Mouse (Mus musculus) left cerebral cortex, postnatal 4 days (tissue): ENCODE results near the gene Tmem141. TPM values are rescaled to one million over a fixed set of nuclear protein-coding genes. Genes with fewer than 3 reads are reported as not detected.

ENCODE experiments used
- DNase-seq: peaks from one replicate; pipeline ENCODE4 v3.0.0-alpha.2; 2022
- intact Hi-C: fragments of 180-260 bp; cut with DNase I; formaldehyde crosslinking; loops from one replicate; pipeline ENCODE4 v1.15.1; 2025
- total RNA-seq, 2 experiments: library from RNA; stranded (reverse); gene quantifications; 2 replicates each; pipeline ENCODE4 v1.2.3; 2021

The Tmem141 gene
- total RNA-seq, 2 experiments from 2014 or later, result 21.7 to 27.1 TPM

DNA sequence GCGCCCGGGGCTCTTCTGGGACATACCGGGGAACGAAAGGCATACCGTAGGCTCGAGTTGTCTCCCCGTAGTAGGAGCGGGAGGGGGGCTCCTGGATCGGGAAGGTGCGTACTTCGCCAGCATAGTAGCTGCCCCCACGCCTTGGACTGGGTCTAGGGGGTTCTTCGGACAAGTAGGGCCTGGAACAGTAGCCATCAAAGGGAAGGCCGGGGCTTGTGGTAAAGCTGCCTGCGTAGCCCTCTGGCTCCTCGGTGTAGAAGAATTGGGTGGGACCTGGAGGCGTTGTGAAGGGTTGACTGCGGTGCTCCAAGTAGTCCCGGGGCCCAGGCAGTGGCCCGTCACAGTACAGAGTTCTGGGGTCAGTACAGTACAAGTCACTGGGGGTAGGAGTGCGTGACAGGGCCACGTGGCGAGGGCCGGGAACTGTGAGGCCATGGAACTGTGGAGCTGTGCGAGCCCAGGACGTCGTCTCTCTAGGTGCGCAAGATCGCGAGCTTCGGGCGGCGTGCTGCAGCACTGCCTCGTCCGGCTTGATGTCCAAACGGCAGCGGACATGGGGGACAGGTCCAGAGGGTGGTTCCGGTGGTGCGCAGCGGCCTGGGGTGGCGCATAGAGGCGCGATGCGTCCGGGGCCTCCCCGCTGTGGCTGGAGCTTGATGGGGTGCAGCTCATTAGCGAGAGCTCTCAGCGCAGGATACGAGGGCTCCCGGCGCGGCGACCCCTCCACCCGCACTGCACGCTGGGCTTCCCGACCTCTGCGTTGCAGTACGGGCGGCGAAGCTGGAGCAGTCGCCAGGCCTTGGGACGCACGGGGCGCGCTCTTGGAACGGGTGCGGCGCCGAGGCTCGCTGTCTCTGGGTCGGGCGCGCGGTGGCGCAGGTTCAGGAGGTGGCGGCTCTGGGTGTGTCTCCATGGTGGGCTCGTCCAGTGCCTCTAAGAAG is 42.7 kb downstream of the Tmem141 start:
- no peak for DNase-seq
- intact Hi-C loops, result no loop called here

DNA sequence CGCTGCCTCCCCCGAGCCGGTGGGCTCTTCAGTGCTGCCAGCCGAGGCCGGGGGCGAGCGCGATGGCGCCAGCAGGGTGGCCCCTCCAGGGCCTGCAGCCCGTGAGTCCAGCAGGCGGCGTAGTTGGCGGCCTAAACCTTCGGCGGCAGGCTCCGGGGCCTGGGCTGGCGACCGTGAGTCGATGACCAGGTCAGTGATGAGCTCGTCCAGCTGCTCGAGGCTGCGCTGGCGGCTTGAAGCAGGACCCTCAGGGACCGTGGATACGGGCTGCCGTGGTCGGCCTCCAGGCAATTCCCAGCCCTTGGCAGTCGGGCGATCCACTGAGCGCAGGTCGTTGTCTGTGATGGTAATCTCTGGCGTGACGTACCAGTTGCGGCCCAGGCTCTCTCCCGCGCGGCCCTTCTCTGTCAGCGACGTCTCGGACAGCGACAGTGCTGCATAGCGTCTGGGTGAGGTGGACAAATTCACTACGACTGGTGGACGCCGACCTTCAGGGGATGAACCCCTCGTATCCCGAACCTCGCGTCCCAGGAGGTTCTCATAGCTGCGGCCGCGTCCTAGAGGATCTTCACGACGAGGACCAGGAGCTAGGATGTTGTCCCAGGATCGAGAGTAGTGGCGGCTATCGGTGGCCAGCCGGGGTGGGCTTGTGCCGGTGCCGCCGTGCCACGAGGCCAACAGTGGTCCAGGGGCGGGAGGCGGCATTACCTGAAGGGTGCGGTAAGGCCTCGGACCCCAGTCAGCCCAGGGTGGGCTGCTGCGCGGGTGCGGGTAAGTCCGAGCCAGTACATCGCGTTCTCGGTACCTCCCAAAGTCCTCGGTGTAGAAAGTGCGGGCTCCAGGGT is 43.6 kb downstream of the Tmem141 start:
- intact Hi-C loops, result no loop called here
- DNase-seq, result peak; percentile 47

DNA sequence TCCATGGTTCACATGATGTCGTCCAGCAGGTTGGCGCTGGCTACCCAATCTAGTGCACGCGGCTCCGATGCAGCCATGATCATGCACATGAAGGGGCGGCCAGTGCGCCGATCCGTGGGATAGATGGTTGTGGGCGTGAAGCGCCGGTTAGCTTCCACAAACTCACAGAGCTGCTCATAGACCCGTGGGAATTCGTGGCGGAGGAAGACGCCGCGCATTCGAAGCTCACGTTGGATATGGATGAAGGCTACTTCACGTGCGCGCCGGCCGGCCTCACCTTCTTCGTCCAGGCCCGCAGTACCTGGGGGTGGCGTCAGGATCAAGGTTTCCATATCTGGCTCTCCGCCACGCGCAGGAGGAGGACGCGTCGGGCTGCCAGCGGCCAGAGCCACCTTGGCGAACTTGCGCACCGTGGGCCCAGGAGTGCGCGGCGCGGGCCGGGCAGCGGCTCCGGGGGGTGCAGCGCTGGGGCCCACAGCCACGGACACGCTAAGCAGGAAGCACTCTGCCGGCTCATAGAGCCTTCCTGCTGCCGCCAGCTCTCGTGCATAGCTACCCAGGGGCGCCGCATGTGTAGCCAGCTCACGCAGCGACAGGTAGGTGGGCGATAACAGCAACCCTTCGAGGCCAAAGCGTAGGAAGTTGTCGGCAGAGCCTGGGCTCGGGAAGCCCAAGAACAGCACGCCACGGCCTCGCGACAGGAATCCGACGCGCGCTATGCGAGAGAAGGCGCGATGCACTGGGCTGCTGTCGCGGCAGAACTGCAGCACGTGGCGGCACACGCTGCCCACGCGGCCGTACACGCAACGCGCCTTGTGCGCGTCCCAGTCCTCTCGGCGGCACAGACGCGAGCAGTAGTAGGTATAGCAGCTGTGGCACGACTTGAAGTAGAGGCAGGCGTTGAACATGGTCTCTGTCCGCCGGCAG is 44.6 kb downstream of the Tmem141 start:
- intact Hi-C loops, result no loop called here

DNA sequence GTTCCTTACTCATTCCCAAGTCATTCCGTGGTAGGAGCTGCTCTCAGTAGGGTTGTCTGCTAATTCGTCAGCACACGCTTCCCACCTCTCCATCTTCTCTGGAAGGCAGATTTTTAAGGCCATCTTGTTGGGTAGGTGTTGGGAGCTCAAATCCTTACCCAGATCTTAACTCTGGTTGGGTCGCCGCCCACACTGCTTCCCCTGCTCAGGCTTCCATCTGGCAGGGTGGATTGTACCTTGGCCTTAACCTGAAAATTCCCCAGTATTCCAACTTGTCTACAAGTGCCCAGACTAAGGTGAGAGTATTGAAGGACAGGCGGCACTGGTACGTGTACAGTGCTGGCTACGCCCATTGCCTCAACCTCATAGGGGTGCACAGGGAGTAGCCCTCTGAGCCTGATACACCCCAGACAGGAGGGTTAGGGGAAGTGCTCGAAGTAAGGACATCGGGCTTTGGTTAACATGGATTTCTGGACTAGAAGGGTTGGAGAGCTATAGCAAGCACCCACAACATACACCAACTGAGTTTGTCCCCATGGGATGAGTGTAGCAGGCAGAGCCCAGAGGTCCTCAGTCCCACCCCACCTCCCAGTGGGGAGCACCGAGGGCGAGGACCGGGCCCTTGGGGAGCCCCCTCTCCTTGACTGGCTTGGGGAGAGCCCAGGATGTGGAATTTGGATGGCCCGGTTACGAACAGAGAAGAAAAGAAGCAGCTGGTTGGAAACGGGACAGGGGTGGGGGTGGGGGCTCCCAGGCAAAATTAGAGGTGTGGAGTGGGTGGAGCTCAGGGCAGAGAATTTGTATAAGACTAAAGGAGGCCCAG is 45.6 kb downstream of the Tmem141 start:
- intact Hi-C loops, result no loop called here

More for the DNA sequence above, 44.6 kb downstream of the Tmem141 start:
- DNase-seq, result peak; percentile 23

DNA sequence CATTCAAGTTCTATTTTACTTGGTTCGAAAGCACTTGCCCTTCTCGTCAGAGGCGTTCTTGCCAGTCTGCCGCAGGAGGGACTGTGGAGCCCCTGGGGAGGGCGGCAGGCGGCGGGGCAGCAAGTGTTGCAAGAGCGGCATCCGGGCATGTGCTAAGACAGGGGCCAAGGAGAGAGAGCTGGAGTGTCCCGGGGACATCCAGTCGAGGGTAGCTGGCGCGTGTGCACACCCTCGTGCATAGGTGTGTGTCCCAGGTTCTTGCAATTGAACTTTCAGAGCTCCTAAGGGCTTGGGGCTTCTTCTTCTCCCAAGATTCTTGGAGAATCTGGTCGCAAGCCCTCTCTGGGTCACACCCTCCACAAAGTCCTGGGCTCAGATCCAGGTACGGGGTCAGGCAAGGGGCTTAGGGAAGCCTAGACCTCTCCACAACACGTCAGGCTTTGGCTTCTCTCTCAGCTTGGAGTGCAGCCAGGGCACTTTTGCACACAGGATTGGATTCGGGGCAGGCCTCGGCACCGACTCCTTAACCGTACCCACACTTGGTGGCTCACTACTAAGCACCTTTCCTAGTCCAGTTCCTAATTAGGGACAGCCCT is 46.3 kb downstream of the Tmem141 start:
- intact Hi-C loops, result no loop called here
- DNase-seq, result peak; percentile 51

More for the DNA sequence above, 45.6 kb downstream of the Tmem141 start:
- DNase-seq, result no peak

DNA sequence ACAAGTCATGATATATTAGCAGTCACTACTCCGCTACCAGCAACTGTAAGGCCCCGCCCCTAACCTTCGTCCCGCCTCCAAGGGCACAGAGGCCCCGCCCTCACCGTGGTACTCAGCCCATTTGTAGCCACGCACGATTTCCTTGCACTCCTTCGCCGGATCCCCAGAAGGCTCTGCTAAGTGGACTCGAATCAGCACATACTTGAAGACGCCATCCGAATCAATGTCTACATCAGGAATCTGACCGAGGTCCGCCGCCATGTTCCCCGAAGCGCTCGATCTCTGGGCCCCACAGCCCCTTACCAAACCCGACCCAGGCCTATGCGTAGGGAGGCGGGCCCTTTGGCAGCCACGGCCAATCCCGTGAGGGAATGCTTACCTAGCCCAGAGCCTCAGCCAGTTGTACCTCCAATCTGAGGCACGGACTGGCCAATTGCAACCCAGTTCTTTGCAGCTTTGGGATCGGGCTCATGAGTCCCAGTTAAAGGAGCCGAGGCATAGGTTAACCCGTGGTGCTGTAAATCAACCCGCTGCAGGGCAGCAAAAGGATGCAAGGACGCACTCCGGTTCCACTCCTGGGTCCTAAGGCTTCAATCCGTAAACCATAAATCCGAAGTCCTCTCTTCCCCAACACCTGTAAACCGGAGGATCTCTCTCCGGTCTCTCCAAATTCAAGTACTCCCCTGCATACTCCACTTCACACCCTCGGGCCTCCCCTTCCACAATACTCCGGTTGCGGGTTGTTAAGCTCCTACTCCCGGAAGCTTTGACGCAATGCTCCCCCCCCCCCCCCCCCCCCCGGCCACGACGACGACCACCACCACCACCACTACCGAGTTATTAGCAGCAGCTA is 47.0 kb downstream of the Tmem141 start, which contains the start of the genes Mamdc4 and Phpt1:
Gene Mamdc4 (minus strand): TSS at position 267 of the 853 bp plus-strand sequence.
Gene Phpt1 (minus strand): TSS at position 646 of the 853 bp plus-strand sequence.
- peak; percentile 97 for DNase-seq
- intact Hi-C loops, result no loop called here

DNA sequence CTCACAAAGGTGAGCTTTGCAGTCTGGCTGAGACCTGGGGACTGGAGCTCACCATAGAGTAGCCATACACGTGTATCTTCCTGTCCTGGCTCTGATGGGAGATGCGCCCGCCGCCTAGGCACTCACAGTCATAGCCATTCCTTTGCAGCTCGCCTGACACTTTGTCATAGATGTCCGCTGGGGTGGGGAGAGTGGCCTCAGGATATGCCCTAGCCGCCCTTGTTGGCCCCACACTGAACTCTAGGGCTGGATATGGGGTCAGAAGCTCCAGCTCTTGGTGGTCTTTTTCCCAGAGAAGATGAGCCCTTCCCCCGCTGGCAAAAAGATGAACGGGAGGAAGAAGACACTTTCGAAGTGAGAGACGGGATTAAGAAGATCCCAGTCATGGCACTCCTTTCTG is 47.7 kb downstream of the Tmem141 start:
- intact Hi-C loops, result no loop called here
- DNase-seq, result peak; percentile 19

DNA sequence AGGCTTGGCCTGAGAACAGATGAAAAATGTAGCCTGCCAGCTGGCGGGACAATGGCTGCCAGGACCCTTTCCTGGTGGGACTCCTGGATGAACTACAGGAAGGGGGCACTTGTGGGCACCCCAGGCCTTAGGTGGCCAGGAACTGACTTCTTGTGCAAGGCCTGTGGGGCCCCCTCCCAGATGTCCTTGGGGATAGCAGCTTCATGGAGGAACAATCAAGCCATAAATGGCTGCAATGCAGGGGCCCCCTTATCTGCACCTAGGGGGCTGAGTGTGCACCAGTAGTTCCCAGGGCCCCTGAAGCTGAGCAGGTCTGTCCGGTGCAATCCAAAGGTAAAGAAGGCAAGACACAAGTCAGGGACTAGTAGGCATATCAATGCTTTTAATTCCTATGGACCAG is 48.7 kb downstream of the Tmem141 start:
- intact Hi-C loops, result no loop called here
- DNase-seq, result no peak

DNA sequence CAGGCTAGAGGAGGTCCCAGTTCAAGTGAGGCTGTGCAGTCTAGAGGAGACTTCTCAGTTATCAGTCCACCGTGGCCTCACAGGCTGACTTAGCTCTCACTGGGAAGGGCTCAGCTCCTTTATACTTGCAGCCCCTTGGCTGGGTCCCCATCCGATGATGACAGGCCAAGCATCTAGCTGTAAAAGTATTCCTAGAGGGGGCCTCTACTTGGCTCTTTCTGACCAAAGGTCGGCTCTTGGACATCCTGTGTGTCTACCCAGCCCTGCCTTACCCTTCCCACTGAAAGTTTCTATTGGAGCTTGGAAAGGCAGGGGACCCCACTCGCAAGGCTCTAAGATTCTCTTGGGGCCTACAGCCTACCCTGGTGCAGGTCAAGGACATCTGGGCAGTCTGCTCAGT is 50.6 kb downstream of the Tmem141 start:
- intact Hi-C loops, result no loop called here
- DNase-seq, result no peak

Other genes with a start within 250 kb of the Tmem141 start
- gene Sapcd2, start 249.7 kb downstream of the Tmem141 start, total RNA-seq, result 10 to 100 TPM; 11.7 to 11.8 TPM
- gene Entpd2, start 226.1 kb downstream of the Tmem141 start, total RNA-seq, result 1 to 10 TPM; 6.8 to 7.2 TPM
- gene Npdc1, start 222.7 kb downstream of the Tmem141 start, total RNA-seq, result 100 to 1,000 TPM; 478 to 490 TPM
- gene Fut7, start 198.7 kb downstream of the Tmem141 start, total RNA-seq, result under 1 TPM in 1 of 2 experiments, not detected in 1; 0.16 TPM
- 10 to 100 TPM; 78.4 to 99.2 TPM for gene Abca2, start 193.3 kb downstream of the Tmem141 start, total RNA-seq
- gene Clic3, start 165.2 kb downstream of the Tmem141 start, total RNA-seq, result under 1 TPM in 1 of 2 experiments, not detected in 1; 0.52 TPM
- gene Paxx, start 160.9 kb downstream of the Tmem141 start, total RNA-seq, result 10 to 100 TPM; 83.1 to 92.4 TPM
- gene Ptgds, start 152.0 kb downstream of the Tmem141 start, total RNA-seq, result 100 to 1,000 TPM; 665 to 881 TPM
- not detected for gene Lcn12, start 128.1 kb downstream of the Tmem141 start, total RNA-seq
- gene Fbxw5, start 121.3 kb downstream of the Tmem141 start, total RNA-seq, result 100 to 1,000 TPM; 117 TPM
- 1 to 10 TPM in 1 of 2 experiments, under 1 TPM in 1; 0.98 to 1.3 TPM for gene C8g, start 120.3 kb downstream of the Tmem141 start, total RNA-seq
- 1 to 10 TPM; 7.5 to 8.6 TPM for gene Traf2, start 75.1 kb downstream of the Tmem141 start, total RNA-seq
- gene Edf1, start 64.2 kb downstream of the Tmem141 start, total RNA-seq, result 100 to 1,000 TPM; 154 to 155 TPM
- gene Mamdc4, start 47.2 kb downstream of the Tmem141 start, total RNA-seq, result 1 to 10 TPM; 1.8 to 2.9 TPM
- 10 to 100 TPM; 77.1 to 79.5 TPM for gene Phpt1, start 46.8 kb downstream of the Tmem141 start, total RNA-seq
- gene Ajm1, start 40.2 kb downstream of the Tmem141 start, total RNA-seq, result 10 to 100 TPM; 49.0 to 59.4 TPM
- gene Rabl6, start 13.5 kb downstream of the Tmem141 start, total RNA-seq, result 10 to 100 TPM; 85.9 to 87.1 TPM
- gene Ccdc183, start 4.3 kb downstream of the Tmem141 start, total RNA-seq, result not detected
- 1 to 10 TPM; 1.0 to 1.6 TPM for gene Fcna, start 6.0 kb upstream of the Tmem141 start, total RNA-seq
- gene Lcn8, start 31.1 kb upstream of the Tmem141 start, total RNA-seq, result not detected
- gene Lcn5, start 35.9 kb upstream of the Tmem141 start, total RNA-seq, result not detected
- gene Lcn6, start 54.8 kb upstream of the Tmem141 start, total RNA-seq, result not detected
- gene Lcn10, start 60.7 kb upstream of the Tmem141 start, total RNA-seq, result not detected
- gene Obp2a, start 78.0 kb upstream of the Tmem141 start, total RNA-seq, result not detected
- 10 to 100 TPM; 75.2 to 76.6 TPM for gene Bmyc, start 84.7 kb upstream of the Tmem141 start, total RNA-seq
- gene Obp2b, start 115.0 kb upstream of the Tmem141 start, total RNA-seq, result not detected
- not detected for gene Lcn3, start 143.6 kb upstream of the Tmem141 start, total RNA-seq
- not detected for gene Lcn11, start 155.0 kb upstream of the Tmem141 start, total RNA-seq
- not detected for gene Gm13539, start 160.3 kb upstream of the Tmem141 start, total RNA-seq
- not detected for gene Glt6d1, start 193.8 kb upstream of the Tmem141 start, total RNA-seq
- gene Lcn9, start 201.1 kb upstream of the Tmem141 start, total RNA-seq, result not detected
- gene Sohlh1, start 225.2 kb upstream of the Tmem141 start, total RNA-seq, result not detected
- 10 to 100 TPM; 62.7 to 81.2 TPM for gene Kcnt1, start 241.7 kb upstream of the Tmem141 start, total RNA-seq